Mouse (Mus musculus): Measurements from ENCODE around the gene Adra2a. TPM values are rescaled to one million over a fixed set of nuclear protein-coding genes. Genes with fewer than 3 reads are reported as not detected.
A peak's percentile ranks its signal among the peaks of the same experiment; 100 is the strongest.

The Adra2a gene
- polyA plus RNA-seq, 1 experiment: 0.14 TPM

DNA sequence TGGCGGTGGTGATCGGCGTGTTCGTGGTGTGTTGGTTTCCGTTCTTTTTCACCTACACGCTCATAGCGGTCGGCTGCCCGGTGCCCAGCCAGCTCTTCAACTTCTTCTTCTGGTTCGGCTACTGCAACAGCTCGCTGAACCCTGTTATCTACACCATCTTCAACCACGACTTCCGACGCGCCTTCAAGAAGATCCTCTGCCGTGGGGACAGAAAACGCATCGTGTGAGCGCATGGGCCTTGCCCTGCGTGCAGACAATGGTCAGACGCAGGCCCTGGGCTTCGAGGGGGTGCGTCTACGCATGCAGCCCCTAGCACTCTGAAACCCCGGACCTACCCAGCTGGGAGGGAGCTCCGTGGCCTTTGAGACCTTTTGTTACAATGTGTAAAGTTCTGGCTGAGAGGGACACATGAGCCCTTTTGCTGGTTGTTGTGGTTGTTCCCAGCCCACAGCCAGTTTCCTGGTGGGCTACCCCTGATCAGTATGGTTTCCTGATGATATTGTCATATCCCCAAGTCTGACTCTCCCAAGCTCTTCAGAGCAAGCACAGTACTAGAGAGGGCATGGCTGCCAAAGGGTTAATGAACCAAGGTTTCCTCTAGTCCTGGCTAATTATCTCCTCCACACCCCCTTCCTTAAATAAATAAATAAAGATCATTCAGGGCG is 3.6 kb downstream of the Adra2a start:
- Histone ChIP-seq H3K4me1 (ENCODE audit: control insufficient read depth, insufficient read depth, low read length) (peaks cover 20% of the 10 kb centered on the region), H3K4me3 (ENCODE audit: control insufficient read depth, low read depth, low read length) (peak overlapping the region; percentile 22), H3K27ac (ENCODE audit: control insufficient read depth, insufficient read depth, low read depth, low read length) (no peak overlapping the region), H3K36me3 (ENCODE audit: control insufficient read depth, insufficient read depth, low read length) (no peaks in the 10 kb centered on the region), H3K27me3 (ENCODE audit: control insufficient read depth, insufficient read depth, low read length) (no peaks in the 10 kb centered on the region; the same call in 1 of the 2 replicates)
- TF ChIP-seq CTCF (IDR thresholded peaks at IDR 0.05; ENCODE audit: control insufficient read depth, insufficient read depth, insufficient replicate concordance, low read depth, low read length): no peak
- no peak for TF ChIP-seq POLR2A (IDR thresholded peaks at IDR 0.05; ENCODE audit: control insufficient read depth, low read depth, low read length)

DNA sequence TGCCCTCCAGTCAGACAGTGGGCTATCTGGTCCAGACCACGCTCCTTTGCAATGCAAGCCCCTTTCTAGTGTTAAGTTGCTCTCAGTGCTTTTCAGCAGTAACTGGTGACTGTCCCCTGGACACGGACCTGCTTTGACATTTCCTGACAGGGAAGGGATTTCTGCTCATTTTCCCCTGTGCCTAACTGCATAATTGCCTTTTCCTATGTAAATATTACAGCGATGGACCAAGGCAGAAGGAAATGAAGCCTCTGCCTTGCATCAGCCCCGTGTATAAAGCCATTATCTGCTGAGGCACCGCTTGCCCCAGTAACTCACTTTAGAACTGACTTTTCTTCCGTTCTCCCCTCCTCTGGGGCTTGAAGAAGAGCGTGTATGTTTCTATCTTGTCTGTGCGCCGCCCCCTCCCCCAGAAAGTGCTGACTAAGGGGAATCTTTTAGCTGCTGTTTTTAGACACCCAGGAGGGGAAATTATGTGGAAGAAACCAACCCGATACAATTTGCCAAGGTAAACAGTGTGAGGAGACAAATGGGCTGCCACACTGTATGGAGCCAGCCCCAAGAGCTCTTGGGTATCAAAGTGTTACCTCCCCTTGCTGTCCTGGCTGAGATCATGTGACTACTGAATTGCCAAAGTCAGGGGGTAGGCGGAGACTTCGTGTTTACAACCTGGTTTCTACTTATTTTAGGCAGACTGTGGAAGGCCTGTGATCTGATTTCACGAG is 4.4 kb downstream of the Adra2a start:
- Histone ChIP-seq H3K27me3 (ENCODE audit: control insufficient read depth, insufficient read depth, low read length) (no peaks in the 10 kb centered on the region; the same call in 1 of the 2 replicates), H3K27ac (ENCODE audit: control insufficient read depth, insufficient read depth, low read depth, low read length) (no peak overlapping the region), H3K36me3 (ENCODE audit: control insufficient read depth, insufficient read depth, low read length) (no peaks in the 10 kb centered on the region), H3K4me3 (ENCODE audit: control insufficient read depth, low read depth, low read length) (no peak overlapping the region), H3K4me1 (ENCODE audit: control insufficient read depth, insufficient read depth, low read length) (peaks cover 20% of the 10 kb centered on the region)
- TF ChIP-seq POLR2A (IDR thresholded peaks at IDR 0.05; ENCODE audit: control insufficient read depth, low read depth, low read length): no peak
- no peak for TF ChIP-seq CTCF (IDR thresholded peaks at IDR 0.05; ENCODE audit: control insufficient read depth, insufficient read depth, insufficient replicate concordance, low read depth, low read length)

DNA sequence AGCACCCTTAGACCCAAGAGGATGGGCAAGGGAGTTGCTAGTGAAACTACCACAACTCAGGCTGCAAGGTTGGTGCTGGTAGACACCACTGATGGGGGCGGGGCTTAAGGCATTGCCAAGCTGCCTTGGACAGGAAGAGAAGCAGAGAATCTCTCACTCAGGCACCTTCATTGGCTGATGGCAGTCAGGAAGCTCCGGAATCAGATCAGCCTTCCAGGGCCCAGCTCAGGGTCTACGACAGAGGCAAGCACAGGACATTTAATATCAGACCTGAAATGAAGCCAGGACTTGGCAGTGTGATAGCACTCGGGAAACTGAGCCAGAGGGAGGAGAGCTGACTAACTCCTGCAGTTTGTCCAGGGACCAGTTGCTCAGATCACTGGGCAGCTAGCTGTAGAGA is 7.7 kb downstream of the Adra2a start:
- Histone ChIP-seq H3K4me1 (ENCODE audit: control insufficient read depth, insufficient read depth, low read length) (no peaks in the 10 kb centered on the region; the same call in 1 of the 2 replicates), H3K36me3 (ENCODE audit: control insufficient read depth, insufficient read depth, low read length) (no peaks in the 10 kb centered on the region), H3K27ac (ENCODE audit: control insufficient read depth, insufficient read depth, low read depth, low read length) (no peak overlapping the region), H3K27me3 (ENCODE audit: control insufficient read depth, insufficient read depth, low read length) (no peaks in the 10 kb centered on the region), H3K4me3 (ENCODE audit: control insufficient read depth, low read depth, low read length) (no peak overlapping the region)
- TF ChIP-seq CTCF (IDR thresholded peaks at IDR 0.05; ENCODE audit: control insufficient read depth, insufficient read depth, insufficient replicate concordance, low read depth, low read length): no peak
- TF ChIP-seq POLR2A (IDR thresholded peaks at IDR 0.05; ENCODE audit: control insufficient read depth, low read depth, low read length): no peak

DNA sequence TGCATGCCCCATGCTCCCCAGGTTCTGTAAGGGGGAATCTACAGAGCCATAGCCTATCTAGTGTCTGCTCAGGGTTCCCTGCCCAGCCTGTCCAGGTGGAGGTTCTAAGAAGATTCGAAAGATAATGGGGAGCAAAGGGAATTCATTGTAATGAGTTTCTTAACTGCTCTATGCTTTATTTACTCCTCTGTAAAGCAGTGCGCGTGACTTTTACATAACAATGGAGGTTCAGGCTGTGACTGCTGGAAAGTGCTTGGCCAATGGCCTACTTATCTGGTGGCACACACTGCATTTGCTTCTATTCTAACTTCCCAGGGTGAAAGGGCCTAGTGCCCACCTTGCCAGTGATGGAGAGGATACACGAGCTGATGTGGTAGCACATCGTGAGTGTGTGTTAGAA is 11.9 kb downstream of the Adra2a start:
- TF ChIP-seq POLR2A (IDR thresholded peaks at IDR 0.05; ENCODE audit: control insufficient read depth, low read depth, low read length) (no peak), CTCF (IDR thresholded peaks at IDR 0.05; ENCODE audit: control insufficient read depth, insufficient read depth, insufficient replicate concordance, low read depth, low read length) (no peak)
- H3K4me3 ChIP-seq (ENCODE audit: control insufficient read depth, low read depth, low read length): no peak overlapping the region
- no peaks in the 10 kb centered on the region for H3K36me3 ChIP-seq (ENCODE audit: control insufficient read depth, insufficient read depth, low read length)
- no peaks in the 10 kb centered on the region for H3K4me1 ChIP-seq (ENCODE audit: control insufficient read depth, insufficient read depth, low read length)
- H3K27ac ChIP-seq (ENCODE audit: control insufficient read depth, insufficient read depth, low read depth, low read length): no peak overlapping the region
- no peaks in the 10 kb centered on the region for H3K27me3 ChIP-seq (ENCODE audit: control insufficient read depth, insufficient read depth, low read length)

GRCm38 (mm10) chr19:54068447-54068846 is 24.5 kb downstream of the Adra2a start:
- no peak overlapping the region for H3K4me3 ChIP-seq (ENCODE audit: control insufficient read depth, low read depth, low read length)
- peaks cover 7% of the 10 kb centered on the region; the same call in 1 of the 2 replicates for H3K4me1 ChIP-seq (ENCODE audit: control insufficient read depth, insufficient read depth, low read length)
- no peak for TF ChIP-seq CTCF (IDR thresholded peaks at IDR 0.05; ENCODE audit: control insufficient read depth, insufficient read depth, insufficient replicate concordance, low read depth, low read length)

GRCm38 (mm10) chr19:54070521-54070920 is 26.6 kb downstream of the Adra2a start:
- Histone ChIP-seq H3K27ac (ENCODE audit: control insufficient read depth, insufficient read depth, low read depth, low read length) (no peak overlapping the region), H3K4me3 (ENCODE audit: control insufficient read depth, low read depth, low read length) (no peak overlapping the region), H3K4me1 (ENCODE audit: control insufficient read depth, insufficient read depth, low read length) (peaks cover 7% of the 10 kb centered on the region; the same call in 1 of the 2 replicates), H3K27me3 (ENCODE audit: control insufficient read depth, insufficient read depth, low read length) (no peaks in the 10 kb centered on the region), H3K36me3 (ENCODE audit: control insufficient read depth, insufficient read depth, low read length) (no peaks in the 10 kb centered on the region)
- TF ChIP-seq CTCF (IDR thresholded peaks at IDR 0.05; ENCODE audit: control insufficient read depth, insufficient read depth, insufficient replicate concordance, low read depth, low read length) (no peak), POLR2A (IDR thresholded peaks at IDR 0.05; ENCODE audit: control insufficient read depth, low read depth, low read length) (no peak)

More at GRCm38 (mm10) chr19:54068447-54068846, 24.5 kb downstream of the Adra2a start:
- H3K36me3 ChIP-seq (ENCODE audit: control insufficient read depth, insufficient read depth, low read length): no peaks in the 10 kb centered on the region
- no peak overlapping the region for H3K27ac ChIP-seq (ENCODE audit: control insufficient read depth, insufficient read depth, low read depth, low read length)
- H3K27me3 ChIP-seq (ENCODE audit: control insufficient read depth, insufficient read depth, low read length): no peaks in the 10 kb centered on the region

GRCm38 (mm10) chr19:54072233-54072800 is 28.4 kb downstream of the Adra2a start:
- no peak for TF ChIP-seq POLR2A (IDR thresholded peaks at IDR 0.05; ENCODE audit: control insufficient read depth, low read depth, low read length)
- TF ChIP-seq CTCF (IDR thresholded peaks at IDR 0.05; ENCODE audit: control insufficient read depth, insufficient read depth, insufficient replicate concordance, low read depth, low read length): no peak
- Histone ChIP-seq H3K27me3 (ENCODE audit: control insufficient read depth, insufficient read depth, low read length) (no peaks in the 10 kb centered on the region), H3K36me3 (ENCODE audit: control insufficient read depth, insufficient read depth, low read length) (no peaks in the 10 kb centered on the region), H3K4me3 (ENCODE audit: control insufficient read depth, low read depth, low read length) (no peak overlapping the region), H3K4me1 (ENCODE audit: control insufficient read depth, insufficient read depth, low read length) (peaks cover 7% of the 10 kb centered on the region; the same call in 1 of the 2 replicates), H3K27ac (ENCODE audit: control insufficient read depth, insufficient read depth, low read depth, low read length) (no peak overlapping the region)
